Mouse (Mus musculus) hindbrain, embryonic 11.5 days (tissue): ENCODE results near the gene Pdap1. TPM values are rescaled to one million over a fixed set of nuclear protein-coding genes. Genes with fewer than 3 reads are reported as not detected.
"Not testable (repeated sequence)": the region's sequence is repeated elsewhere in the genome, so short reads cannot be mapped to it uniquely, and the experiment has no call there.

Source experiments
- ATAC-seq: fragments of 200-750 bp; cut with Nextera tagmentation; 2 replicates; pipeline ENCODE4 v1.8.0; 2017; ENCODE audit warnings: mild to moderate bottlenecking, moderate TSS enrichment, moderate library complexity; ENCODE audit not compliant: low FRiP score
- DNase-seq: peaks from one replicate; pipeline ENCODE4 v3.0.0-alpha.2; 2015; ENCODE audit warnings: low spot score
- H3K27ac ChIP-seq: fragments of 300-500 bp; sonication (generic); 2 replicates; pipeline ENCODE4 v1.5.1; 2014; ENCODE audit warnings: mild to moderate bottlenecking, low read depth, low read length
- H3K27me3 ChIP-seq: fragments of 300-500 bp; sonication (generic); 2 replicates; pipeline ENCODE4 v1.6.1; 2014; ENCODE audit warnings: mild to moderate bottlenecking, low read length, moderate library complexity, mixed read lengths; ENCODE audit not compliant: control insufficient read depth, insufficient read depth
- H3K36me3 ChIP-seq: fragments of 300-500 bp; sonication (generic); 2 replicates; pipeline ENCODE4 v1.6.1; 2014; ENCODE audit warnings: mild to moderate bottlenecking, low read length, moderate library complexity, mixed read lengths; ENCODE audit not compliant: control insufficient read depth, insufficient read depth
- H3K4me1 ChIP-seq: fragments of 300-500 bp; sonication (generic); replicated peaks from 2 replicates; pipeline ENCODE4 v1.6.1; 2014; ENCODE audit warnings: low read length, mixed read lengths; ENCODE audit not compliant: control insufficient read depth, insufficient read depth
- H3K4me2 ChIP-seq: fragments of 300-500 bp; sonication (generic); replicated peaks from 2 replicates; pipeline ENCODE4 v1.6.1; 2014; ENCODE audit warnings: mild to moderate bottlenecking, low read depth, low read length
- H3K4me3 ChIP-seq: fragments of 300-500 bp; sonication (generic); 2 replicates; pipeline ENCODE4 v1.5.1; 2014; ENCODE audit warnings: low read depth, low read length
- H3K9ac ChIP-seq: fragments of 300-500 bp; sonication (generic); 2 replicates; pipeline ENCODE4 v1.6.1; 2014; ENCODE audit warnings: low read depth, low read length
- H3K9me3 ChIP-seq: fragments of 300-500 bp; sonication (generic); 2 replicates; pipeline ENCODE4 v1.6.1; 2016; ENCODE audit warnings: low read length; ENCODE audit not compliant: control insufficient read depth
- WGBS: fragments of 180-500 bp; shearing (Covaris S2); extraction: QIAGEN DNeasy Blood & Tissue Kit; methylation state at CpG from one replicate; pipeline ENCODE4 v1.1.7; 2014; 5-methylcytosine and 5-hydroxymethylcytosine counted together
- polyA plus RNA-seq: library from polyadenylated mRNA; unstranded; fragments of >200 nt; fragmentation: Nextera tagmentation; extraction: Ambion mirVana; gene quantifications from 2 replicates; pipeline ENCODE4 v1.2.1, GENCODE M21; 2014

Gene Pdap1
- polyA plus RNA-seq, 1 experiment from 2014 or later: 138 TPM

- peaks cover 28% of the 10 kb centered on the region for H3K36me3 ChIP-seq
- not testable (repeated sequence) for H3K4me3 ChIP-seq
Observed at GRCm38 (mm10) chr5:145129773-145130172, 10.3 kb downstream of the Pdap1 start.

GRCm38 (mm10) chr5:145129124-145129523 is 10.9 kb downstream of the Pdap1 start:
- Histone ChIP-seq H3K36me3 (peaks cover 22% of the 10 kb centered on the region), H3K4me3 (no peak overlapping the region), H3K27me3 (no peaks in the 10 kb centered on the region), H3K9me3 (no peaks in the 10 kb centered on the region), H3K9ac (no peak overlapping the region), H3K27ac (no peak overlapping the region), H3K4me1 (no peaks in the 10 kb centered on the region), H3K4me2 (no peak overlapping the region)
- no peak for DNase-seq
- ATAC-seq: no peak
- WGBS: 93% methylated on average over 4 of the region's 4 CpGs

More at GRCm38 (mm10) chr5:145129773-145130172, 10.3 kb downstream of the Pdap1 start:
- not testable (repeated sequence) for H3K4me1 ChIP-seq, H3K9ac ChIP-seq, H3K27me3 ChIP-seq, H3K4me2 ChIP-seq, DNase-seq, H3K9me3 ChIP-seq, H3K27ac ChIP-seq, ATAC-seq
- 81% methylated on average over 4 of the region's 6 CpGs for WGBS

GRCm38 (mm10) chr5:145126580-145126979 is 13.5 kb downstream of the Pdap1 start:
- ATAC-seq: no peak
- Histone ChIP-seq H3K27me3 (no peaks in the 10 kb centered on the region), H3K9me3 (no peaks in the 10 kb centered on the region), H3K27ac (no peak overlapping the region), H3K4me1 (no peaks in the 10 kb centered on the region), H3K4me3 (no peak overlapping the region), H3K9ac (no peak overlapping the region), H3K36me3 (peaks cover 12% of the 10 kb centered on the region; the same call in 1 of the 2 replicates), H3K4me2 (no peak overlapping the region)
- WGBS: 96% methylated on average over 9 of the region's 9 CpGs
- no peak for DNase-seq

GRCm38 (mm10) chr5:145123396-145123795 is 16.6 kb downstream of the Pdap1 start:
- ATAC-seq (no peak), DNase-seq (no peak)
- WGBS: 95% methylated on average over 19 of the region's 19 CpGs
- no peaks in the 10 kb centered on the region for H3K4me1 ChIP-seq
- H3K36me3 ChIP-seq: peaks cover 4% of the 10 kb centered on the region; the same call in 1 of the 2 replicates
- H3K27ac ChIP-seq: no peak overlapping the region
- no peaks in the 10 kb centered on the region for H3K27me3 ChIP-seq
- H3K9me3 ChIP-seq: no peaks in the 10 kb centered on the region
- H3K4me2 ChIP-seq: no peak overlapping the region
- no peak overlapping the region for H3K9ac ChIP-seq
- H3K4me3 ChIP-seq: no peak overlapping the region

DNA sequence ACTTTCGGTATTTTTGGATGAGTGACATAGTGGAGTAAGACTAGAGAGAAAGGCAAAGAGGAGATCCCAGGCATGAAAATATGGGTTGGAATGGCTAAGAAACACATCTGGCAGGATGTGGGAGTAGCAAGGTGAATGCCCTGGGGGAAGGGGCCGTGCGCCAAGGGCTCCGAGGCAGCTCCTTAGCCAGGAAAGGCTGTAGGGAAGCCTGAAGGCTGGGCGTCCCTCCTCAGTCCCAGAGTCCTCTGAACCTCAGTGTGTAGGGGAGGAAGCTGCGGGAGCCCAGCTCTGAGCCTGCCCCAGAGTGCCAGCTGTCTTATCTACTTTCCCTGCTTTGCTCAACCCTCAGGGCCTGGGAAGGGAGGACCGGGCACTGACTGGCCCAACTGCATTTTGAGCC is 19.1 kb downstream of the Pdap1 start:
- no peak overlapping the region for H3K4me2 ChIP-seq
- no peak overlapping the region for H3K9ac ChIP-seq
- H3K4me1 ChIP-seq: no peaks in the 10 kb centered on the region
- H3K27me3 ChIP-seq: no peaks in the 10 kb centered on the region
- no peak for ATAC-seq
- DNase-seq: no peak
- no peaks in the 10 kb centered on the region for H3K36me3 ChIP-seq
- H3K4me3 ChIP-seq: no peak overlapping the region
- no peak overlapping the region for H3K27ac ChIP-seq
- no peaks in the 10 kb centered on the region for H3K9me3 ChIP-seq
- WGBS: 75% methylated on average over 7 of the region's 7 CpGs

GRCm38 (mm10) chr5:145119385-145119784 is 20.7 kb downstream of the Pdap1 start:
- H3K36me3 ChIP-seq: no peaks in the 10 kb centered on the region
- ATAC-seq (no peak), DNase-seq (peak; percentile 22)
- H3K4me2 ChIP-seq: no peak overlapping the region
- H3K9ac ChIP-seq: no peak overlapping the region
- no peak overlapping the region for H3K27ac ChIP-seq
- no peaks in the 10 kb centered on the region for H3K4me1 ChIP-seq
- H3K9me3 ChIP-seq: no peaks in the 10 kb centered on the region
- H3K4me3 ChIP-seq: no peak overlapping the region
- peaks cover 4% of the 10 kb centered on the region for H3K27me3 ChIP-seq
- WGBS: 87% methylated on average over 2 of the region's 2 CpGs

- H3K9ac ChIP-seq: no peak overlapping the region
- H3K4me3 ChIP-seq: no peak overlapping the region
- no peak overlapping the region for H3K27ac ChIP-seq
- H3K9me3 ChIP-seq: no peaks in the 10 kb centered on the region
- H3K4me2 ChIP-seq: no peak overlapping the region
- WGBS: 92% methylated on average over 5 of the region's 5 CpGs
- H3K36me3 ChIP-seq: no peaks in the 10 kb centered on the region
- H3K27me3 ChIP-seq: peaks cover 6% of the 10 kb centered on the region
- DNase-seq (no peak), ATAC-seq (no peak)
- no peaks in the 10 kb centered on the region for H3K4me1 ChIP-seq
Observed at GRCm38 (mm10) chr5:145118461-145118860, 21.6 kb downstream of the Pdap1 start.

- H3K27ac ChIP-seq: no peak overlapping the region
- no peak for ATAC-seq
- no peaks in the 10 kb centered on the region for H3K4me1 ChIP-seq
- no peaks in the 10 kb centered on the region for H3K9me3 ChIP-seq
- 65% methylated on average over 6 of the region's 6 CpGs for WGBS
- no peak overlapping the region for H3K4me3 ChIP-seq
- H3K4me2 ChIP-seq: no peak overlapping the region
- no peak overlapping the region for H3K9ac ChIP-seq
- DNase-seq: no peak
- H3K36me3 ChIP-seq: no peaks in the 10 kb centered on the region
- peaks cover 6% of the 10 kb centered on the region for H3K27me3 ChIP-seq
Observed at GRCm38 (mm10) chr5:145118005-145118404, 22.0 kb downstream of the Pdap1 start.

DNA sequence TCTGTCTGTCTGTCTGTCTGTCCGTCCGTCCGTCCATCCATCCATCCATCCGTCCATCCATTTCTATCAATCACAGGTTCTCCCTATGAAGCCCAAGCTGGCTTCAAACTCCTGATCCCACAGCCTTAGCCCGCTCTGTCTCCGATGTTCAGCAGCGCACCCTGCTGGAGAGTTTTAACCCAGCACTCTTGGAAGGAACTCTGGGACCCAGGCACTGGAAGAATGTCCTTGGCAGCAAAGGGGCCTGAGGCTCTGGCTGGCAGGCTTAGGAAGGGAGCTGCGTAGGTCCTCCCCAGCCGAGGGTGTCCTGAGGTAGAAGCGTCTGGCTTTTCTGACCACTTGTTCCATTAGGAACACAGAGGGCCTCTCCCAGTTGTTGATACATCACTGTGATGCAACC is 23.1 kb downstream of the Pdap1 start:
- ATAC-seq (no peak), DNase-seq (peak; percentile 69)
- peaks cover 6% of the 10 kb centered on the region for H3K27me3 ChIP-seq
- H3K4me1 ChIP-seq: no peaks in the 10 kb centered on the region
- 39% methylated on average over 10 of the region's 10 CpGs for WGBS
- no peaks in the 10 kb centered on the region for H3K36me3 ChIP-seq
- H3K9me3 ChIP-seq: no peaks in the 10 kb centered on the region
- H3K27ac ChIP-seq: no peak overlapping the region
- no peak overlapping the region for H3K4me2 ChIP-seq
- no peak overlapping the region; the same call in 1 of the 2 replicates for H3K4me3 ChIP-seq
- H3K9ac ChIP-seq: no peak overlapping the region
